Mouse (Mus musculus): ENCODE data around the gene Gmeb2.

The Gmeb2 gene

DNA sequence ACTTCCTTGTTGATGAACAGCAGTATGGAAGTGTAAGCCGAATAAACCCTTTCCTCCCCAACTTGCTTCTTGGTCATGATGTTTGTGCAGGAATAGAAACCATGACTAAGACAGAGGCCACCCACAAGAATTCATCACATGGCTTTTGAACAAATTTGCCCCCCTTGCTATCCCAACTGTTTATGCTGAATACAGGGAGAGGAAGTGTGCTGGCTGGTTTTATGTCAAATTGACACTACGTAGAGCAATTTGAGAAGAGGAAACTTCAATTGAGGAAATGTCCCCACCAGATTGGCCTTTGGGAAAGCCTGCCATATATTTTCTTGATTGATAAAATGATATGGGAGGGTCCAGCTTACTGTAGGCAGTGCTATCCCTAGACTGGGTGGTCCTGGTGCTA lies 14.0 kb downstream of the Gmeb2 start:
- no peak for DNase-seq

DNA sequence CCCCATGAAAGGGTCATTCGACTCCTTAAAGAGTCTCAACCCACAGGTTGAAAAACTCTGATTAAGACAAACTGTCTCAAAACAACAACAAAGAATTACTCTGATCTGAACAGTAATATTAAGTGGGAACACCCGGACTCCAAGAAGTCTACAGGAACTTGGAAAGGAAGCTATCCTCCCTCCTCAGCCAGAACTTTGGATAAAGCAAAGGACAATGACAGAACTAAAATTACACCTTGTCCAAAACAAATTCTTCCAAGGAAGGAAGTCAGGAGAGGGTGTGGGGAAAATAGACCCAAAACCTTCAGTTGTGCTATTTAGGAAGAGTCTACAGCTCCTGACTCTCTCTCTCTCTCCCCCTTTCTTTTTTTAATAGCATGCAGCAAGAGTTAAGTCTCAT lies 15.7 kb downstream of the Gmeb2 start:
- no peak for DNase-seq

DNA sequence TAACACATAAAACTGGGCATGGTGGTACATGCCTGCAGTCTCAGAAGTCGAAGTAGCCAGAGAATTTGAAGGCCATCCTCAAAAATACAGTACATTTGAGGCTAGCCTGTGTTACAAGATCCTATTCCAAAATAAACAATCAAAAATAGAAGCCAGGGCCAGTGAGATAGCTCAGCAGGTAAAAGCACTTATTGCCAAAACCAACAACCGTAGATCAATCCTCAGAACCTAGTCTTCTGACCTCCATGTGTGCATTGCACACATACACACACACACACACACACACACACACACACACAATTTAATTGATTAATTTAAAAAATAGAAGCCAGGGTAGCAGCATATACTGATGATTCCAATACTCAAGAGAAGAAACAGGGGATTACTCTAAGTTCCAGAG lies 21.0 kb downstream of the Gmeb2 start:
- DNase-seq: no peak

DNA sequence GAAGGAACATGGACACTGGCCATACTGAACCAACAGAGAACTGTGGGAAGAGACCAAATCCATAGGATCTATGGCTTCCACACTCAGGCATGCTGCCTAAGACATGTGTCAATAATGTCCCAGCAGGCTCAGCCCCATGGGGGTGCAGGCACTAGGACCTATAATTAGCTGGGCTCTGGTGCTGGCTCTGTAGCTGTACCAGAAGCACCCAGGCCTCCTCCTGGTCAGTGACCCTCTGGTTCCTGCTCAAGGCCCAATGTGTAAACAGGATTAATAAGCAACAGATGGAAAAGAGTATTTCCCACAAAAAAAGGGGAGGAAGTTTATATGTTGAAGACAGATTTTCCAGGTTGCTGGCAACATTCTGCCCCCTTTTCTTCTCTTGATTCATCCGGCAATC lies 34.6 kb downstream of the Gmeb2 start:
- DNase-seq: no peak

DNA sequence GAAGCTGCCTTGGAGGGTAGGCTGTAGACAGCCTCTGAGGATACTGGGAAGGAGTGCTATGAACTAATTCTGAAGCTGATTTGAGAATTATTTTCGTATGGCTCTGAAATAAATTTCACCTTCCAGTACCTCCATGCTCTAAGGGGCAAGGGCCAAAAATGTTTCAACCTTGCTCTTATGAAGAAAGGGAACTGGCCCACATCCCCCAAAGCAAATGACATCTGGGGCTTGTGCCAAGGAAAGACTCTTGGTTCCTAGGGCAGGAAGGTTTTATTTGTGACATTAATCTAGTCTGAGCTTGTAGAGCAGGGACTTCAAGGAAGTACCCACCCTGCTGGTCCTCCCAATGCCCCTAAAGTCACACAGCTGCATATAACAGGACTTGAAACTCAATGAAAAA lies 36.0 kb downstream of the Gmeb2 start:
- no peak for DNase-seq

DNA sequence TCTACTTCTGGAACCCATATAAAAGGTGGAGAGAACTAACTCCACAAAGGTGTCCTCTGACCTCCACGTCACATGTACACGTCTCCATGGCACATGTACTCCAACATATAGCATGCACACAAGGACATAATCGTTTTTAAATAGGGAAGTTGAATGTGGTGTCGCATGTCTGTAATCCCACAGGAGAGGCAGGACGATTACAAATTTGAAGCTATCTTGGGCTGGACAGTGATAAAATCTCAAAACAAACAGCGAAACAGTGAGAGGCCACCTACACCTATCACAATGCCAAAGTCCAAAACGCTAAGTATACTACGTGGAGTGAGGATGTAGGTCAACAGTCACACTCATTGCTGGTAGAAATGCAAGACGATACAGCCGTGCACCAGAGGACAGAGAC lies 38.6 kb downstream of the Gmeb2 start:
- DNase-seq: no peak

DNA sequence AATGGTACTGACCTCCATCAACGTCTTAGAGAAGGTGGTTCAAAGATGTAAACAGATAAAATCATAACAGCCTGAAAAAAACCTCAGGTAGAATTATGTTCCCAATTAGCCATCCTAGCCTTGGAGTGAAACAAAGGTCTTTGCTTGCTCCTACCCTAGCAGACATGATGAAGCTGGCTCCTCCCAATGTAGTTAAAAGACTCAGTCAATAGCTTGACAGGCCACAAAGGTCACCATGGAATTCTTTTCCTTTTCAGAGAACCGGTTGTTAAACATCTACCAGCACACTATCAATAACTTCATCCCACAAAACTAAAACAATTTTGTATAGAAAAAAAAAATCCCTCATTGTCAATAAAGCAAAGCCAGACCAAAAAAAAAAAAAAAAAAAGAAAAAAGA lies 42.8 kb downstream of the Gmeb2 start:
- DNase-seq: no peak

DNA sequence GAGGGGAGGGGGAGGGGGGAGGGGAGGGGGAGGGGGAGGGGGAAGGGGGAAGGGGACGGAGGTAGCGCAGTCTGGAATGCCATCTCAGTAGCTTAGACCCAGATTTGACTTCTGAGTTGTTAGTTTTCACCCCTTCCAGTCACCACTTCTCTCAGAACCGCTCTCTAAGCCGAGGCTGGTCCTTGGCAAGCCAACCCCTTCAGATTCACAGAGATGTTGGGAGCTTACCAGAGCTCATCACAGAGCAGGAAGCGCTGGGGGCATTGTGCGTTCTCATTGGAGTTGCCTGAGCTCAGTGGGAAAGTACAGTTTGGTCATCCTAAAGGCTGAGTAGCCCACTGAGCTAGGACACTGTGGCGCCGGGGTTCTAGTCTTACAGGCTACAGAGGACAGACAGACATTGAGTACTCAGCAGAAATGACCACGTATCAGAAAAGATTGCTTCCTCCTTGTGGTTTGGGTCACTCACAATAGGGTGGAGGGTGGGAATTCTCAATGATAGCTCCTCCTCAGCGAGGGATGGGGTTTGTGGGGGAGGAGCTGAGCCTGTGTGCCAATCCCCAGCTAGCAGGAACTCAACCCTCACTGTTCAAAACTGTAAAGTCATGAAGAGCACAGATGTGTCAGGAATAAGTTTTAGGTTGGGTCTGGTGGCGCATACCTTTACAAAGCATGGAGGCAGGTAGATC lies 44.0 kb downstream of the Gmeb2 start:
- DNase-seq: peak; percentile 42

DNA sequence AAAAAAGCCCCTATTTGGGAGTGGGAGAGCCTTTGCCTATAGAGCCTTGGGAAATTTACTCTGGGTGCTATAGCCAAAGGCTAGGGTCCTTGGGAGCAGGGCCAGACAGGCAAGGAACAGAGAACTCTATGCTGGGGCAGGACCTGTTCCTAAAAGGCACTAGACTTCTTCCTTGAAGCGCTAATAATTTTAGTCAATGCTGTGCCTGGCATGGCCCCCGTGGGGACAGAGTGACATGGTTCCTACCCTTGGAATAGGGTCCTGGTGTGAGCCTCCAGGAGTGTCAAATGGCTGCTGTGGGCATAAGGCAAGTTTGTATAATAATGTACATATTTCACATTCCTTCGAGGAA lies 45.5 kb downstream of the Gmeb2 start:
- DNase-seq: no peak

DNA sequence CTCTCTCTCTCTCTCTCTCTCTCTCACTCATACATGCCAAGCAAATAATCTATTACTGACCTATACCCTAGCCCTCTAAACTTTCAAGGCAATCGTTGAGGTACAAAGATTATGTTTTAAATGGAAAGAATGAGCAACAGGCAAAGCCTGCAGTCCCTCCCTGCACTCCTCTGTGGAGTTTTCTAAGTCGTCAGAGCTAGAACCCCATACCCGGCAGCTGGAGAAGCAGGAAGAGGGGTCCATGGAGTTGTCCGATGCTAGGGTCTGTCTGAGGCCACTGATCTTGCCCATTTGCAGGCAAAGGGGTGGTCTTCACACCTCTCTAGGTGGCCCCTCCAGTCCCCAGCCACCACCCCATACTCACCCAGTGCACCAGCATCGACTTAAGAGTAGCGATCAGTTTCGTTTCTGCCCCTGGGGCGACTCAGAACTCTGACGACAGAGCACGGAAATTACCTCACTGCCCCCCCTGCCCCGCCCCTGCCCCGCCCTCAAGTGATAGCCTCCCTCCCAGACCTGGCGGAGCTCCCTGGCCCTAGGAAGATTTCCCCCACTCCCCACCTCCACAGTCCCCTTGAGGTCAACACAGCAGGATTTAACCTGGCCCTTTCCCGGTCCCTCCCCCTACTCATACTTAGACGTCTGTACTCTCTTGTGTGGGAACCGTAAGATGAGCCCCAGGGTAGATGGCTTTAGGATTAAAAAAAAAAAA lies 46.1 kb downstream of the Gmeb2 start, which contains the start of gene Helz2:
Helz2 (minus strand) TSS at position 426 of the 712 bp plus-strand sequence.
- peak; percentile 78 for DNase-seq

DNA sequence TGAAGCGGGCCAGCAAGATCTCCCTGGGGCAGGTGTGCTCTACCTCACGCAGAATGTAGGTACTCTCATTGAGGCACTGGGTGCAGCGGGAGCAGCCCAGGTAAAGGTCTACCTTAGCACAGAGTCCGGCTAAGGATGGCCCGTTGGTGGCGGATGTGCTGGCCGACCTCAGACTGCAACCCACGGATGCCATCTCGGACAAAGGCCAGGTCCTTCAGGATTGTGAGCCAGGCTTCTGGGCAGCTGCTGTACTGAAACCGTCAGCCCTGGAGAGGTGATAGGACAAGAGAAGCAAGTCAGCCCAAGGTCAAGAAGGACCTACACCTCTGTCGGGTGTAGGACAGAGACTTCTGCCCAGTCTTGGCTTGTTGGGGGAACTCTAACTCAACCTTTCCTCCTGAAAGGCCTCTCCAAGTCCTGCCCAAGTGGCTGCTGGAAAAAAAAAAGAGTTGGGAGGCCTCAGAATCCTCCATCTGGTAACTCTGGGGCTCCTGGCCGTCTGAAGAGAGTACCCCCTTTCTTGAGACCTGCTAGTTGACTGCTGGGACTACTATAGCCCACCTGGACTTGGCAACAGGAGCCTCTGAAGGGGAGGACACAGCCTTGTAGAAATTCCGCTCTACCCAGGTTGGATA lies 46.9 kb downstream of the Gmeb2 start:
- no peak for DNase-seq

DNA sequence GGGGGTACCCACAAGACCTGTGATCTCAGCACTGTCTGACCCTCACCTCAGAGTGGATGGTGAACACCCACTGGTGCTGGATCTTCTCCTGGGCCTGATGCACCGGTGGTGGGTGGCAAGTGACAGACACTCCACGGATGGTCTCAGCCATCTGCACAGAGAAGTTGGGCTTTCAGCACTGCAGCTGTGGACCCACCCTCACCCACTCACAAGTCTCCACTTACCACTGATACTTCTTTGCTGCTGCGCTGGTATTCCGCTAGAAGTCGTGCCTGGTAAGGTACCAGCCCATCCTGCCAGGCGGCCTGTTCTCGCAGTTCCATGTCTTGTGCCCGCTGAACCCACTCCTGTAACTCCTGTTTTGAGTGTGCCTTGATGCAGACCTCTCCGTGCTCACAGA lies 48.6 kb downstream of the Gmeb2 start:
- no peak for DNase-seq

DNA sequence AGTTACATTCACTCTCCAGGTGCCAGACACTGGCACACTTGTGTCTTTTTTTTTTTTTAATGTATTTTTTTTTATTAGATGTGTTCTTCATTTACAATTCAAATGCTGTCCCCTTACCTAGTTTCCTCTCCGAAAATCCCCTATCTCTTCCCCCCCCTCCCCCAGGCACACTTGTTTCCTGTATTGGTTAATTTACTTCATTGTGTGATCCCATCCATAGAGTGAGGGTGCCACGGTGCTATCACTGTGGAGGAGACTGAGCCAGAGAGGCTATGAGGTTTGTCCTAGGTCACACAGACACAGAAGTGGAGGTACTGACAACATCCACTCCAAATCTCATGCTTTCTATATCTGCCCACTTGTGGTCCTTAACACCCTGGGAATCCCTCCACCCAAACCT lies 49.0 kb downstream of the Gmeb2 start:
- no peak for DNase-seq

DNA sequence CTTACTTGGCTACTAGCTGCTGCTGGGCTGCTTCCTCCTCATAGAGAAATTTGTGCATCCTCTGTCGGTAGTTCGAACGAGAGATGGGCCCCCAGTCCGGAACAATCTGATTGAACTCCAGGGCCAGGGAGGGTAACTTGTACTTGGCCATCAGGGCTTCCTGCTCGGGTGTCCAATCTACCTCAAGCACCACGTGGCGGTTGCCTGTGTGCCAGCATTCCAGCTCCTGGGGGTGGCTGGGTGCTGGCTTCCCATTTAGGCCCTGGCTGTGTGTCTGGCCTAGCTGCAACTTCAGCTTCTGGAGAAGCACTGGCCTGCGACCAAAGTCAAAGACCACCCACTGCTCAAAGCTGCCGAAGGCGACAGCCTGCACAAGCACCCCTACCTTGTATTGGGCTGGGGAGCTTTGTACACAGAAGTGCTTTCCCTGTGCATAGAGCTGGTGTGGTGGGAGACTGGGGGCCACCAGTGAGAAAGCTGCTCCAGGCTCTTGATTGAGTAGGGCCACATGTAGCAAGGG lies 49.7 kb downstream of the Gmeb2 start:
- no peak for DNase-seq

DNA sequence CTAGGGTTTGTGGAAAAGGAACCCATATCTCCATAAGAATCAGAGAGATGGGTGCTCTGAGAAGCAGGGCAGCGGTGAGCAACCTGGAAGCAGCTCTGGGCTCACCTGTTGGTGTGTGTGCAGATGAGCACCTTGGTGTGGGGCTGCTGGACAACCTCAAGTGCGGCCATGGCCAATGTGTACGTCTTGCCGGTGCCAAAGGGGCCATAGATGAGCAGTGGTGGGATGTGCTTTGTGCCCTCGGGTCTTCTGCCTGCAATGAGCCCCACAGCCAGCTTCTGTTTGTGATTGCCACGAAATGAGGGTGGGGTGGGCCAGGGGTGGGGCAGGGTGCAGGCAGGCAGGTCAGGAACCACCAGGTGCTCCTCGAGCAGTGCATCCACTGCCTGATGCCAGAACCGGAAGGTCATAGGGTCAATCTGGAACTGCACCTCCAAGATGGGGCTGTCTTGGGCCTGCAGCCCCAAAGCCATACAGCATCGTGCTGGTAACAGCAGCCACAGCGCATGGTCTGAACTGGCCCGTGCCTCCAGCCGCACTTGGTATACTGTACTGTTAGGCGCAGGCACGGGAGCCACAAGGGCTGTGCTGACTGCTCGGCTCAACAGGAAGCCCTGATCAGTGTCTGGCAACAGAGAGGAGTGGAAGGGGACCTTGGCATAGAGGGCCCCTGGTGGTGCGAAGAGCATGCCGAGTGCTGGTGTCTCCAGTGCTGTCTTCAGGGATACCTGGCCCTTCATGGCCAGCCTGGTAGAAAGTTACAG lies 50.4 kb downstream of the Gmeb2 start:
- DNase-seq: no peak

DNA sequence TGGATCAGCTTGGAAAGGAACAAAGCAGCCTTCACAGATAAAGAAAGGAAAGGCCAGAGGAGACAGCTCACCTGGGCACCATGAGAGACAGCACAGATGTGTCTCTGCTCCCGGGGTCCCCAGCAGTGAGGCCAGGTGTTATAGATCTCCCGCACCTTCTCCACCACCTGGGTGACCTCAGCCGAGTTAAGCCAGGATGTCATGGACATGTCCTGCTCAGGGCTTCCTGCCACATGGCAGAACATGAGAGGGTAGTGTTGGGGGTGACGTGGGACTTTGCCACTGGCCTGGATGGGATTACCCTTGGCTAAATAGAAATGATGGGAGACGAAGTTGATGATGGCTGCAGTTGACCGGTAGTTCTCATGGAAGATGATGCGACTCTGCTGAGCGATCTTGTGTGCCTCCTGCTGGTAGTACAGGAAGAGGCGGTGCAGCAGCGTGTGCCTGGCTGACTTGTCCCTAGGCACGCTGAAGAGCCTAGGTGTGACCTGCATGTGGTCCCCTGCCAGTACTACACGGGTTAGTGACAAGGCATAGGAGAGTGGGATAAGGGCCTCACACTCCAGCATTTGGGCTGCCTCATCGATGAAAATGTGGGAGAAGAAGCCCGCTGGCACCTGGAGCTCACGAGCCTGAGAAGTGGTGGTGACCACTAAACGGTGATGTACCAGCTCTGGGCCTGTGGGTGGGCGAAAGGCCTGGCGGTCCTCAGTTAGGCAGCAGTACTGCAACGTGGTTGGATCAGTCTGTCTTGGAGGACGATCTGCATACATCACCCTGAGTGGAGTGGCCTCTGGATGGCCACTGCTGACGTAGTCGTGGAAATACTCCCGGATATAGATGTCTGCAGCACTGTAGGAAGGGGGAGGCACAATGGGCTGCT lies 51.9 kb downstream of the Gmeb2 start:
- no peak for DNase-seq

DNA sequence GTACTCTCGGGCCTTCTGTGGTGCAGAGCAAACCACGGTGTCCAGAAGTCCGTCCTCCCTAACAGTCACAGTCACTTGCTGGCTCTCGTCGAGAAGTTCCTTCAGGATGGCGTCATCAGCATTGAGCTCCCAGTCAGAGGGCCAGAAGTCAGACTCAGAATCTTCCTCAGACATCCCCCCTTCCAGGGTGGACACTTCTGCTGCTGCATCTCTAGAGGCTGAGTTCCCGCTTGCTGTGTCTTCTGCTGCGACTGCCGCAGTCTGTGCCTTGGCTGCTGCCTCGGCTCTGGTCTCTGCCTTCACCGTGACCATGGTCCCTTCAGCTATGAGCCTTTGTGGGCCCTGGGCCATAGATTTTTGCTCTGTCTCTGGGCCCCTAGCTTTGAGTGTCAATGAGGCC lies 53.2 kb downstream of the Gmeb2 start:
- DNase-seq: no peak

DNA sequence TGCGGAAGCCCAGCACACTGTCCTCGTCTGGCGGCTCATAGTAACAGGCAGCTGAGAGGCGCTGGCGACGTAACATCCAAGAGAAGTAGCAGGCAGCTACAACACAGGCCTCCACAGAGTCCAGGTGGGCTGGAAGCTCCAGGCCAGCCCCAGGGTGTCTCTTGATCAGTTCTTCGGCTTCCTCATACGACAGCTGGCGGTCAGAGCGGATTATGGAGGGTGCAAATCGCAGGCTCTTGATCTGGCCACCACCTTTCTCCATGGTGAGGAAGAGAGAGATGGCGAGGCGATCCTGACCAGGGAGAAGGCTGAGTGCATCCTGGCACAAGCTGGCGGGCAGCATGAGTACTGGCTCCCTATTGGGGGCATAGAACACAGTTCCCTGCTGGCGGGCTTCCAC lies 54.4 kb downstream of the Gmeb2 start:
- no peak for DNase-seq

DNA sequence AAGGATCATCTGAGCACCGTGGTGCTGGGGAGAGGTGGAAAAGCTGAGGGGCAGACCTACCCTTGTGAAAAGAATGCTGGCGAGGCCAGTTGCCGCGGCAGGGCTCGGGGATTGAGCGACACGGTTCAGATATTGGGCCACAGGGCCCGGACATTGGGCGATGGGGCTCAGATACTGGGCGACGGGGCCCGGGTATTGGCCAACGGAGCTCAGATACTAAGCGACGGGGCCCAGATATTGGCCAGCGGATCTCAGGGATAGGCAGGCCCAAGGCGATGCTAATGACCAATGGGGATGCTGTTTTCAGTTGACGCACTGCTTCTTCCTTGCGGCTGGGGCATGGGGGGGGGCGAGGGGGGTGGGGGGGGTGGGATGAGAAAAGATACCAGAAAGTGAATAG lies 56.7 kb downstream of the Gmeb2 start:
- DNase-seq: no peak

DNA sequence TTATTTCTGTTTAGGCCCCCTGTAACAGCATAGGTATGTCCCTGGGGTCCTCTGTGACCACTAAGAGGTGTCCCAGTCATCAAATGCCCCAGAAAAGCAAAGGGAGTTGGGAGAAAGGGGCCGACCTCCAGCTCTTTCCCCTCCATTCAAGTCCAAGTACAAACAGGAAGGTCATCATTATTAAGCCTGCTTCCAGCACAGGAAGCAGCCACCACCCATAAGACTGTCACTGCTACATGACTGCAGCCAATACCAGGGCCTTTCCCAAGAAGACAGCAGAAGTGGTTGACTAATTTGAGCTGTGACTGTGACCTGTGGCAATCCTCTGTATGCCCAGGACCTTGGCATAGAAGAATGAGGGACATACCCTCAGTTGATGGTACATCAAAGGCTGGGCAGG lies 59.5 kb downstream of the Gmeb2 start:
- no peak for DNase-seq

DNA sequence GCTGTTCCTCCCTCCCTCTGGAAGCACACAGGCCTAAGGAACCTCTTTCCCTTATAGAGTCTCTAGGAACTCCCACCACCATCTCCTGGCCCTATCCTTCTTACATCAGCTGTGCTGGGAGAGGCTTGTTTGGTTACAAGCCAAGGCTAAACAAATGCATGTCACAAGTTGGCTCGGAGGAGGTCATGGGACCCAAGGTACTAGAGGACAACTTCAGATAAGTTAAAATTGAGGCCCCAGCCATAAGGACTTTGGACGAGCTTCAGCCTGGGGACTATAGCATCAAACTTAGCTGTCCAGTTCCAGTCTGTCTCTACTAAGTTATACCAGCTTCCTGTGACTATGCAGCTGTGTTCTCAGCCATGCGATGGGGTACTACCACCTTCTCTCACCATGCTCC lies 60.7 kb downstream of the Gmeb2 start:
- DNase-seq: no peak

DNA sequence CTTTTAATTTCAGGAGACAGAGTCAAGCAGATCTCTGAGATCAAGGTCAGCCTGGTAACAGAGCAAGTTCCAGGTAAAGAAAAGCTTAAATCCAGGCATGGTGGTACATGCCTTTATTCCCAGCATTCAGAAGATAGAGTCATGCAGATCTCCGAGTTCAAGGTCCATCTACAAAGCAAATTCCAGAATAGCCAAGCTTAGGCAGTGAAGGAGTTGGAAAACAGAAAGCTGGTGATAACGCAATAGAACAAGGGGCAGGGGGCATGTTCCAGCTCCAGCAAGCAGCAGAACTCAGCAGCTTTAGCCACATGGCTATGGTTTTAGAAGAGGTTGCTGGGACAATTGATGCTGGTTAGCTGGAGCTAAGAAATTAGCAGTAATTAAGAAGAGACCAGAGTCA lies 62.8 kb downstream of the Gmeb2 start:
- no peak for DNase-seq

Data from liver (tissue).